Mouse (Mus musculus) gastrocnemius, postnatal 14 days (tissue): ENCODE results near the gene Tshb. TPM values are rescaled to one million over a fixed set of nuclear protein-coding genes. Genes with fewer than 3 reads are reported as not detected.
A peak's percentile ranks its signal among the peaks of the same experiment; 100 is the strongest.

Experiments used
- DNase-seq: peaks from one replicate; pipeline ENCODE4 v3.0.0; 2021; ENCODE audit warnings: mixed read lengths
- intact Hi-C: fragments of 180-260 bp; cut with DNase I; formaldehyde crosslinking; loops from one replicate; pipeline ENCODE4 v1.15.1; 2025; ENCODE audit warnings: low total_unique reads
- long read RNA-seq, 2 experiments: library from polyadenylated mRNA; stranded (forward); transcript quantifications; one replicate each; pipeline ENCODE4 v2.0.0; 2021
- total RNA-seq, 2 experiments: library from RNA; stranded (reverse); gene quantifications; 2 replicates each; pipeline ENCODE4 v1.2.3; 2021

The Tshb gene
- total RNA-seq: not detected
- long read RNA-seq, experiment 1: 0 reads
- long read RNA-seq, experiment 2: 0 reads

- DNase-seq: no peak
- intact Hi-C loops: no loop called here
Observed at GRCm38 (mm10) chr3:102782618-102783017, at the start of gene Tshb. Gene Tshb (minus strand): TSS chr3:102782718.

GRCm38 (mm10) chr3:102803937-102804336 lies 21.4 kb upstream of the Tshb start:
- intact Hi-C loops: loop anchor here (2.0 to 10.0 kb wide), 3 partner anchors 89 to 559 kb away; no protein-coding TSS in a partner anchor
- DNase-seq: peak; percentile 77

GRCm38 (mm10) chr3:102787369-102787768 lies 4.9 kb upstream of the Tshb start:
- intact Hi-C loops: no loop called here
- no peak for DNase-seq

- intact Hi-C loops: no loop called here
Observed at GRCm38 (mm10) chr3:102773018-102773417, 9.5 kb downstream of the Tshb start.

GRCm38 (mm10) chr3:102764850-102765249 lies 17.7 kb downstream of the Tshb start:
- DNase-seq: no peak
- intact Hi-C loops: no loop called here

More at GRCm38 (mm10) chr3:102773018-102773417, 9.5 kb downstream of the Tshb start:
- DNase-seq: no peak

GRCm38 (mm10) chr3:102763713-102764400 lies 18.7 kb downstream of the Tshb start:
- intact Hi-C loops: no loop called here
- peak; percentile 31 for DNase-seq

GRCm38 (mm10) chr3:102762388-102762787 lies 20.1 kb downstream of the Tshb start:
- intact Hi-C loops: no loop called here
- DNase-seq: no peak

- DNase-seq: no peak
- intact Hi-C loops: no loop called here
Observed at GRCm38 (mm10) chr3:102760236-102760635, 22.3 kb downstream of the Tshb start.

GRCm38 (mm10) chr3:102757019-102757418 lies 25.5 kb downstream of the Tshb start:
- no peak for DNase-seq
- intact Hi-C loops: no loop called here

GRCm38 (mm10) chr3:102755801-102756200 lies 26.7 kb downstream of the Tshb start:
- intact Hi-C loops: no loop called here
- DNase-seq: no peak

- intact Hi-C loops: no loop called here
- DNase-seq: no peak
Observed at GRCm38 (mm10) chr3:102752457-102752856, 30.1 kb downstream of the Tshb start.

- intact Hi-C loops: no loop called here
- no peak for DNase-seq
Observed at GRCm38 (mm10) chr3:102752053-102752452, 30.5 kb downstream of the Tshb start.

GRCm38 (mm10) chr3:102751536-102751935 lies 31.0 kb downstream of the Tshb start:
- no peak for DNase-seq
- intact Hi-C loops: no loop called here

GRCm38 (mm10) chr3:102751136-102751535 lies 31.4 kb downstream of the Tshb start:
- intact Hi-C loops: no loop called here
- DNase-seq: no peak

- intact Hi-C loops: no loop called here
- no peak for DNase-seq
Observed at GRCm38 (mm10) chr3:102748686-102749085, 33.8 kb downstream of the Tshb start.

GRCm38 (mm10) chr3:102748038-102748437 lies 34.5 kb downstream of the Tshb start:
- DNase-seq: no peak
- intact Hi-C loops: no loop called here

GRCm38 (mm10) chr3:102746174-102746573 lies 36.3 kb downstream of the Tshb start:
- intact Hi-C loops: no loop called here
- DNase-seq: no peak

GRCm38 (mm10) chr3:102744657-102745056 lies 37.9 kb downstream of the Tshb start:
- intact Hi-C loops: no loop called here

GRCm38 (mm10) chr3:102743781-102744471 lies 38.6 kb downstream of the Tshb start:
- intact Hi-C loops: no loop called here
- no peak for DNase-seq

More at GRCm38 (mm10) chr3:102744657-102745056, 37.9 kb downstream of the Tshb start:
- no peak for DNase-seq

GRCm38 (mm10) chr3:102743202-102743601 lies 39.3 kb downstream of the Tshb start:
- DNase-seq: no peak
- intact Hi-C loops: no loop called here

GRCm38 (mm10) chr3:102742725-102743124 lies 39.8 kb downstream of the Tshb start:
- DNase-seq: no peak
- intact Hi-C loops: no loop called here
